Mouse (Mus musculus) layer of hippocampus, postnatal 14 days (tissue): ENCODE results near the gene Kmt2b. TPM values are rescaled to one million over a fixed set of nuclear protein-coding genes. Genes with fewer than 3 reads are reported as not detected.

Experiments used
- DNase-seq, 2 experiments: peaks; one replicate each; pipeline ENCODE4 v3.0.0; 2021 to 2022; ENCODE audit warnings: low spot score in 2 of 2, mixed read lengths in 1 of 2
- total RNA-seq, 2 experiments: library from RNA; stranded (reverse); gene quantifications; 2 replicates each; pipeline ENCODE4 v1.2.3; 2021

Gene Kmt2b
- total RNA-seq, 2 experiments from 2014 or later: 46.1 to 54.4 TPM

DNA sequence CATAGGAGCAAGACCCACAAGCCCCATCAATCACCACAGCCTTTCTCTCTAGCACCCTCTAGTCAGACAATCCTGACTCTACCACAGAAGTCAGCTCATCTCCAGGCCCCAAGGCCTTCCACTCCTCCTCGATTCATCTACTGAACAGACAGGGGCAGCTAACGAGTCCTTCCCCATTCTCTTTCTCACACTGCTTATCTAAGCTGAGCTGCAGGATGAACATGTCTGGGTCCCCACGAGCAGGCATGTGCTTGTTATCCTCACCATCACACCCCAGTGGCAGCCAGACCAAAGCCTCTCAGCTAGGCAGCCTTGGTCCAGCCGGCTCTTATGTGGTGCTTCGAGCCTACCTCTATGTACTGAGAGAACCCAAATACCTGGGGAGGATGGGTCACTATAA is 16.1 kb downstream of the Kmt2b start:
- DNase-seq: no peak

DNA sequence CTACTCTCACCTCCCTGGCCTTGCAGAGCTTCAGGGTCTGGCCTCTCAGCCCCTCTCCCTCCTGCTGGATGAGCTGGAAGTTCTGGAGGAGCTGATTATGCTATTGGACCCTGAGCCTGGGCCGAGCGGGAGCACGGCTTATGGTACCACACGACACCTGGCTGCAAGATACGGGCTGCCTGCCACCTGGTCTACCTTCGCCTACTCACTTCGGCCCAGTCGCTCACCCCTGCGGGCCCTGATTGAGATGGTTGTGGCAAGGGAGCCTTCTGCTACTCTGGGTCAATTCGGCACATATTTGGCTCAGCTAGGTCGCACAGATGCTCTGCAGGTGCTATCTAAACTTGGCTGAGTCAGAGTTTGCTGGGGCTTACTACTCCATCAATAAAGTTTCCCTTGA is 21.0 kb downstream of the Kmt2b start:
- no peak for DNase-seq

DNA sequence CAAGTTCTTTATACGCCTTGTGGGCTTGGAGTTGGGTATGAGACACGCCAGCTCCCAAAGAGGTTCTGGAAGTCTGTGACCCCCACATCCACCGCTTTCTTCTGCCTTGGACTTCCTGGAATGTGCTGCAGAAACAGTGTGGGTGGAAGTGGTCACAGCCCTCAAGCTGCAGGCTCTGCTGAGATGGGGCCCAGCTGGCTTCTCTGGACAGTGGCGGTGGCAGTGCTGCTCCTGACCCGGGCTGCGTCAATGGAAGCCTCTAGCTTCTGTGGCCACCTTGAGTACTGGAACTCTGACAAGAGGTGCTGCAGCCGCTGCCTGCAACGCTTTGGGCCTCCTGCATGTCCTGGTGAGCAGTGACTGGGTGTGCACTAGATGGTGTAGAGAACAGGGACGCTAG is 22.5 kb downstream of the Kmt2b start:
- no peak for DNase-seq

DNA sequence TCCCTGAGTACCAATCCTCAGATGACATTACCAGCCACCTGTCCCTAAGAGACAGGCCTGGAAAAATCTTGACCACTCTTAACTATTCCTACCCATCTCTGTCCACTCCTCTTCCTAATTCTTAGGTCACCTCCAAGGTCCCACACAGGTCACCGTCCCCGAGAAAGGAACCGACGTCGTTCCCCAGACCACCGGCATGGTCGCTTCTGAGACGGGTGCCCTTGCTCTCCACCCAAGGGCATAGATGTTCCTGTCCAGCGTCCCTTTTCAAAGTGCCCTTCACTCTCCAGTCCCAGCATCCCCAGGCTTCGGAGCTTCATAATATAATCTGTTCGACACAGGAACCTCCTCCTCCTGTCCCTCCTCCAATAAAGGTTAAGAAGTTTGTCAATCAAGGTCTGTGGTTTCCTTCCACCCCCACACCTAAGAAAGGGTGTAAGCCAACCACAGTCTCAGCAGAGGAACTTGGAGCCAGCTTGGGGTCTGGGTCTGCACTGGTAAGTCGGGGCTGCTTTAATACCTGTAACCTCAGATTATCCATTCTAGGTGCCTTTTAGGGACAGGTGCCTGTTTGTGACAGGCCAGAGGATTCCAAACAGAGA is 23.5 kb downstream of the Kmt2b start, which contains the start of gene Igflr1:
TSS of gene Igflr1 (plus strand) at position 458 of the 602 bp plus-strand sequence.
- no peak for DNase-seq

DNA sequence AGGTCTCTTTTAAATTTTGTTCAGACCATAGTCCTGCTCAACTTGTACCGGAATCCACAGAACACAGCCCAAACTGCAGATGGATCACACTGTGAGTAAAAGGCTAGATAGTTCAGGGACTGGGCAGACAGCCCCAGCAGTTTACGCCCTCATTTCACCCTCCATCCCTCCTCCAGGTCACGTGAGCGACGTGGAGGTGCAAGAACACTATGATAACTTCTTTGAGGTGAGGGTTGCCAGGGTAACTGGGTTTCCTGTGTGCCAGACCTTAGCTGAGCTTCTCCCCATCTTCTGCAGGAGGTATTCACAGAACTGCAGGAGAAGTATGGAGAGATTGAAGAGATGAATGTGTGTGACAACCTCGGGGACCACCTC is 24.6 kb downstream of the Kmt2b start:
- DNase-seq: no peak

DNA sequence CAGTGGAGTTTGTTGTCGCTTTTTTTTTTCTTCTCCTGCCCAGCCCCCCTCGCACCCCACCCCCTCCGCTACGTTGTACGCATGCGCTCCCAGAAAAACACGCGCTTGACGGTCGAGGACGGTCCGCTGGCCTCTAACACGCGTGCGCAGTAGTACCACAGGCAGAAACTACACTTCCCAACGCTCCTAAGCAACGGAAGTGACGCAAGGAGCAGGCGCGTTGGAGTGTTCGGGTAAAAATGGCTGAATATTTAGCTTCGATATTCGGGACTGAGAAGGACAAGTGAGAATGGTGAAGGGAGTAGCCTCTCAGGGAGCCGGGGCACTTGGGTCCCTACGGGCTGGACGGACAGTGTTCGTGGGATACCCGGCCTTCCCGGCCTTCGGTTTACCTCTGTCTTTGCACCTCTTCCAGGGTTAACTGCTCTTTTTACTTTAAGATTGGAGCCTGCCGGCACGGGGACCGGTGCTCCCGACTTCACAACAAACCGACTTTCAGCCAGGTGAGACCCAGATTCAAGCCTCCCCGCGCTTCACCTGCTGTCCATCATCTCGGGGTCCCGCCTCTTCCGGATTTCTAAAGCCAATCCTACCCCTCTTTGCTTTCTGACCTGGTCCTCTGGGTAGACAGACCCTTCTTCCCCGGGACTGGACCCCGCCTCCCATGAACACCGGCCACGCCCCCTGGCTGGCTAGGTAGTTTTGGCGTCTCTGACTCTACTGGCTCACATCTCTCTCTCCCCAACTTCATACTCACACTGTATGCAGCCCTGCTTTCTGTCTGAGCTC is 25.2 kb downstream of the Kmt2b start, which contains the start of the genes U2af1l4, Gm49396 and Psenen:
TSS of gene U2af1l4 (plus strand) at position 185 of the 789 bp plus-strand sequence.
TSS of gene Gm49396 (plus strand) at position 228 of the 789 bp plus-strand sequence.
TSS of gene Psenen (minus strand) at position 511 of the 789 bp plus-strand sequence.
- DNase-seq: peak; percentile 94 to 99

DNA sequence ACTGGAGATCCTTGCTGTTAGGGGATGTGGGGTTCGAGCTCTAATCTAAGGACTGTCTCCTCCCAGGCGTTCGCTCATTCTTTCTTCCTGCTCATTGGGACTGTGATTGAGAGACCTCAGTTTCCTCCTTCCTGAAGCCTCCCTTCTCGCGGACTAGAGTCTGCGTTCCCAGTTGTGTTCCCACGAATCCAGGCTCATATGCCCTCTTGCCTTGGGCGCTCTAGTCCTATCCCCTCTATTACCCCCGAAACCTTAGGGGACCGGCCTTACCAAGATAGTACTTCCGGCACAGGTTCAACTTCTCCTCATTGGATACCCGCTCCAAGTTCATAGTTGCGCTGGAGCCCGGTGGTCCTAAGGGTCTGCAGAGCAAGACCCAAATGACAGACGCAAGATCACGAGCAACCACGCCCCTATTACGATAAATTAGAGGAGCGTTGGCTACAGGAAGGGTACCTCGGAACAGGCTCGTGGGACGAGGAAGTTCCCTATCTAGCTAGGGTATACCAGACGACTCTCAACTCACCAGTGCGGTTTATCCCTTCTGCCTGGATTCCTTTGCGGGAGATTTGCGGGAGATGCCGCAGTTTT is 25.9 kb downstream of the Kmt2b start:
- no peak for DNase-seq

DNA sequence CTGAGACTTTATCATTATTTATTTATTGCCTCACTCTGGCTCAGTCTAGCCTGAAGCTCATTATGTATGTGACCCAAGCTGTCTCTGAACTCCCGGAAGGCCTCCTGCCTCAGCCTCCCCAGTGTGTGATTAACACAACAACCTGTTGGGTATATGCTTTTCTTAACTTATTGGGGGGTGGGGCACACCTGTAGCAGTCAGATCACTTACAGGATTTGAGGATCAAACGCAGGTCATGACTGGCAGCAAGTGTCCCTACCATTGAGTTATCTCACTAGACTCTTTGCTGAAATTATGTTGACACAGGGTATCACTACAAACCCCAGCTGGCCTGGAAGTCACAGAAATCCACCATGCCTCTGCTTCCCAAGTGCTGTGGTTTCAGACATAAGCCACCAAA is 28.2 kb downstream of the Kmt2b start:
- DNase-seq: no peak

DNA sequence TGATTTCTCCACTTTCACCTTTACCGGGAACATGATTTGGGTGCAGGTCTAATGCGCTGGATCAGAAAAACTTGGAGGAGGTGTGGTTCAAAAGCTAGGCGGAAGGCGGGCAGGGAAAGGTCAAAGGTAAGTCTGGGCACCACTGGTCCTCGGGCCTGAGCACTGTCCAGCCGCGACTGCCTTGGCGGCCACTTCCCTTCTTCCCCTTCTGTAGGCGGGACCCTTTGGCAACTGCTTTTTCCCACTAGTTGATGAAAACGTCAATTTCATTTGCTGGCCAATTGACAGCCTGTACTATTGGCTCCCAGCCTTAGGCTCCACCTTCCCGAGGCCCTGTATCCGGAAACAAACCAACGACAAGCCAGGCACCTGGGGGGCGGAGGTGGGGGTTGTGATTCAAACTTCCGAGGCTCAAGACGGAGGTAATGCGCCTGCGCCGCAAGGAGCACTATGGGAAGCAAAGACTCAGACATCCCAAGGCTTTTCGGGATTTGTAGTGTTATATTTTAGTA is 29.0 kb downstream of the Kmt2b start, which contains the start of gene Lin37:
TSS of gene Lin37 (minus strand) at position 396 of the 512 bp plus-strand sequence.
- peak; percentile 95 to 99 for DNase-seq

DNA sequence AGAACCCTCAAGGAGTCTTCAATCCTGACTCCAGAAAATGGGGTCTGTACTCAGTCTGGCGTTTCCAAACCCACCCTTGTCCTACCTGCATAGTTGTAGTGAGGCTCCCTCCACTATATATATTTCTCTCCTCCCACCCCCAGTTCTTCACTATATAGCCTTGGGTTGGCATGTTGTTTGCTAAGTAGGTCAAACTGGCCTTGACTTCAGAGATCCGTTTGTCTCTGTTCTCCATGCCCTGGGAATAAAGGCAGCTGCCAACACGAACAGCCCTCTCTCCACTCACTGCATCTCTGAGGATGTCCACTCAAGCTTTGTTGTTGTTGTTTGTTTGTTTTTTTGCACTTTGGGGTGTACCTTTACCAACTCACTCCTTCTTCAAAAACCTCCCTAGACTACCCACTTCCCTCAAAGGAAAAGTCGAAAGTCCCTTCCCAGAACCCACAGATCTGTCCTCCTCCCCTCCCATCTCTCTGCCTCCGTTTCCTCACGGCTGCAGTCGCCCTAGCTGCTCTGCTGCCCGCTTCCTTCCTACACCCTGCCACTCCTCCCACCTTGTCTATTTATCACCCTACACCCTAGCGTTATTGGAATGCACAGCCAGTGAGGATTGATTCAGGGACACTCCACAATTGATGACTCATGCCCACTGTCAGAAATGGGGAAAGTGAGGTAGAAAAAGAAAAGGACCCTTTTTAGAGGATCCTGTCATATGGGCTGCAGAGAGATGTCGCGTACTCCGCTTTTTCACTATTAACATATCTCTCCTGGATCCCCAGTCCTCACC is 29.7 kb downstream of the Kmt2b start:
- DNase-seq: no peak

DNA sequence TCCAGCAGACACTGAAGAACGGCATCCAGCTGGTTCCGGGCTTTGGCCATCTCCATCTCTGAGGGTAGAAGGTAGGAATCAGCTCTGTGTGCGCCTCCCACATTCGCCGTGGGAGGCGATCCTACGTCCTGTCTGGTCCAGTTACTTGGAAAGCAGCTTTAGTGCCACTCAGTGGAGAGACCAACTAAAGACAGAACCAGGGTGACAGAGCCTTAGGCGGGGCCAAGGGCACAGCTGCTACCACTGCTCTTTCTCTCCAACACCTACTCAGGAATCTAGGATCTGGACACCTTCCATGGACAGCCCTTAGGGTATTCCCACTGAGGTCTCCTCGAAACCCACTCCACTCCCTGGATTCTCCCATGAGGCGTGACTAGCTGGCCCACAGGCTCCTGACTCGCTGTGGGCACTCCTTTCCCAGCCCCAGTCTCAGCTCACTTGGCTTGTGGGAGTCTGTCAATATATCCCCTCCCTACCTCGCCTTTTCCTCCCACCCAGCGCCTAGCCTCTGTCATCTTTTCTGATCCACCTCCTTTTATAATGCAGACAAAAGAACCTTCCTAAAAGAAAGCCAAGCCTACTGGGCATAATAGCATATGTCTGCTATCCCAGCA is 30.5 kb downstream of the Kmt2b start:
- no peak for DNase-seq

DNA sequence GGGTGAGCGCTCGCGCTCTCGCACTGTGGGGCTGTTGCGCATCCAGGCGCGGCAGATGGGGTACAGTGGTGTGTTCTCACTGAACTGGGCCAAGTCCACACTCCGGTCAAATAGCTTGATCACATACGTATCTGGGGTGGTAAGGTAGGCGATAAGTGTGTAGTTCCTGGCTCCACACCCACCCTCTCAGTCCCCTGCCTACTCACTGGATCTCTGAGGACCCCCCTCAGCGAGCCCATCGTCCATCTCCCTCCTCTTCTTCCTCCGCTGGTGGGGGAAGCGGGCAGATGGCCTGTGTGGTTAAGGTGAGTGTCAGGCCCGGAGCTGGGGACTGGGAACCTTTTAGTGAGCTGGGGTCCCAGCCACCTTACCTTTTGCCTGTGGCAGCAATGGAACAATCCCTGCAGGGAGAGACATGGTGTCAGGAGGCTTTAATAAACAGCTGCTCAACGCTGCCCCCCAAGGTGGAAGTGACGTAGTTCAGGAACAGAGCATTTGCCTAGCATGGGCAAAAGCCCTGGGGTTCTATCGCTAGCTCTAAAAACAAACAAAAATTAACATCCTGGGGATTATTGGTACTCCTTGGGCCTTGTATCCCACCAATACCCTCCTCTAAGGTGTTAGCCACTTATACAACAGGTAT is 31.5 kb downstream of the Kmt2b start:
- DNase-seq: no peak

DNA sequence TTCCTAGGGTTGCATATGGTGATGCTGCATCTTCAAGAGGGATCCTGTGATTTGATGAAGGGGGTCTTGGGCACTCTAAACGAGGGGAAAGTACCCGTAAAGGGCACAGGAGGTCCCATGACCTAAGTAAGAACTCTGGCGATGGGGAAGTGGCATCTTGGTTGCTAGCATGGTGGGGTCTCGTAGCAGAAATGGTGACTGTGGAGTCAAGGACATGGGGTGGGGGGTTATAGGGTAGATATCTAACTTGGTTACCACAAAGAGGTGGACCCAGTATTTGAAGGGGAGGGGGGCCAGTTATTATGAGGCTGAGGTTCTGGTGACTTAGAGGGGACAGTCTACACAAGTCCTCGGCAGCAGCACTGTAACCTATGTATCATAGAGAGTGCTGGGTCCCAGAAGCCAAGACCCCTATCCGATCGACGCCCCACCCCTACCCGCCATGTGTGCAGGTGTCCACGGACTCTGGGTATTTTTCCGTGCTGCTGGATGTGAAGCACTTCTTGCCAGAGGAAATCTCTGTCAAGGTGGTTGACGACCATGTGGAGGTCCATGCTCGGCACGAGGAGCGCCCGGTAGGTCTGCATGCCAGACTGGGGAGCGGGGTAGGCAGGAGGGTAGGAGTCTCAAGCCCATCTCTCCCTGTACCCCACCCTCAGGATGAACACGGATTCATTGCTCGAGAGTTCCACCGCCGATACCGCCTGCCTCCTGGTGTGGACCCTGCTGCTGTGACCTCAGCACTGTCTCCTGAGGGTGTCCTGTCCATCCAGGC is 34.5 kb downstream of the Kmt2b start:
- no peak for DNase-seq

DNA sequence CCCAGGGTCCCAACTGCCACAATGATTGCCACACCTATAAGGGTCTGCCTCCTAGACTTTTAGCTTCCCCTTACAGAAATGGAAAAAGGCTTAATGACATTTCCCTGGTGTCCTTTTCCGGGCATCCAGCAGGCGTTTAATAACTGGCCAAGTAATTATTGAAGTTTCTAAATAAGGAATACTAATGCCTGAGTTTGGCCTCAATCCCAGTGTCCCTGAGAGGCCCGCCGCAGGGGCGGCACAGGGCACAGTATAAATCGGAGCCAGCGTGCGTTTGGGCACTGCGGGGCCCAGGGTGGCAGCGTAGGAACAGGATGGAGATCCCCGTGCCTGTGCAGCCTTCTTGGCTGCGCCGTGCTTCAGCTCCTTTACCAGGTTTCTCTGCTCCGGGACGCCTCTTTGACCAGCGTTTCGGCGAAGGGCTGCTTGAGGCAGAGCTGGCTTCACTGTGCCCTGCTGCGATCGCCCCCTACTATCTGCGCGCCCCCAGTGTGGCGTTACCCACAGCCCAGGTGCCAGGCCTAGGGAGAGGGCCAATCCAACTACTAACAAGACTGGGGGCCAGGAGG is 35.4 kb downstream of the Kmt2b start:
- no peak for DNase-seq

DNA sequence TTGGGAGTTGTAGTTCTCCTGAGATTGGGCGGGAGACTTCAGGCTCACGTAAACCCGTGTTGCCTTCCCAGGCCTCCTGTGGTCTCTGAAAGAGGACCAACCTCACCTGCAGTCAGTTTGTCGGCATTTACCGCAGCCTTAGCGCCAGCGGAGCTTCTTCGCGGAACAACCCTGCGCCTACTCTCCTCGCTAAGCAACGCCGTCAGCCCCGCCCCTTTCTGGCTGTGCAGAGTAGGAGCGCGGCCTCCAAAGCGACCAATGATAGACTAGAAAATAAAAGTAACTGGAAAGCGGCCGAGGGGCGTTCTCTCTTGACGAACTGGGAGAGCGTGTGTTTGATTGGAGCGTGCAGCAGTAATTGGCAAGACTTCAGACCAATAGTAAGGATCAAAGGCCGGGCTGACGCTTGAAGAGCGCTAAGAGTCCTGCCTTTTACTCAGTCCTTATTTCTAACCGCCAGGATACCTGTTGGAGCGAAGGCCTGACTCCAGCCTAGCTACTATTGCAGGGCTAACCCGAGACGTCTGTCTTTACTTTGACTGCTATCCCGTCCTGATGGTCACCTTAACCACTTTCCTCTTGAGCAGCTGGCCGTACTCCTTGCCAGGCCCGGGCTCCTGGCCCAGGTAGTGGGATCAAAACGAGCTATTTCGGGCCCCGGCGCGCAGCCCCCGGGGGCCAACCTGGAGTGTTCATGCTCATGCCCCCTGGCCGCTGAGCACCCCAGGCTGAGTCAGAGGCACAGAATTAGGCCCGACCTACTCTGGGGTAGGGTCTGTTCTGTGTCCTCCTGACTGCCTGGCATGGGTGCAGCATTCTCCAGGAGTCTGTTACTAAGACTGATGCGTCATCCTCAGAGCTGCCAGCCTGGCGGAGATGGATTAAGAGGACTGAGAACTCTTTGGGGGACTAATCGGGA is 36.2 kb downstream of the Kmt2b start, which contains the start of the genes Hspb6 and Proser3:
TSS of gene Hspb6 (plus strand) at position 77 of the 919 bp plus-strand sequence.
TSS of gene Proser3 (minus strand) at position 198 of the 919 bp plus-strand sequence.
- peak; percentile 97 to 99 for DNase-seq

DNA sequence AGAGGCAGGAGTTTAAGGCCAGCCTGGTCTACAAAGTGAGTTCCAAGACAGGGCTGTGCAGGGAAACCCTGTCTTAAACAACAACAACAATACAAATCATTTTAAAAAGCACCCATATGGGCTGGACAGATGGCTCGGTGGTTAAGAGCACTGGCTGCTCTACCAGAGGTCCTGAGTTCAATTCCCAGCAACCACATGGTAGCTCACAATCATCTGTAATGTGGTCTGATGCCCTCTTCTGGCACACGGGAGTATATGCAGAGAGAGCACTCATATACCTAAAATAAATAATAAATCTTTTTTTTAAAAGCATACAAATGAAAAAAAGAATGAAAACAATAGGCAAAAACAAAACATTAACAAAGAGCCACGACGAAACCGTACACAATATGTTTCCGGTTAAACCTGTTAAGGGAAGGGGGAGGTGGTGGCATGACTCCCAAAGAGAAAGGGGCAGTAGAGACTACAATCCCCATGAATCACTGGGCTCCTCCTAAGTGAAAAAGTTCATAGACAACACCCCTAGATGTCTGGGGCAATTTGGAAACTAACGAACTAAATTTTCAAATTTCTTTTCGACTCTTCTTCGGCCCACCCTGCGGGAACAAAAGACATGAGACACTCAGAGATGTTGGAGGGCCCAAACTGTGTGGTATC is 37.0 kb downstream of the Kmt2b start:
- DNase-seq: no peak

DNA sequence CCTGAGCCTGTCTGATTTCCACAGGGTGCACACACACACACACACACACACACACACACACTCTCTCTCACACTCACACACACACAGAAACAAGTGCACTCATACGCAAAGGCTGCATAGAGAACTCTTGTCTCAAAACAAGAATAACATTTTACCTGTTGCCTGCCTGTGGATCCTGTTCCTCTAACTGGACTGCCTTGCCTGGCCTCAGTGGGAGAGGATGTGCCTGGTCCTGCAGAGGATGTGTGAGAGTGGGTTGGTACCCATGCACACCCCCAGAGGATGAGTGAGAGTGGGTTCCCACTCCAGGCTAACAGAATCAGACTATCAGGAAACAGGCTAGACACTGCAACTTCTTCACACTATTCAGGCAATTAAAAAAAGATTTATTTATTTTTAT is 37.9 kb downstream of the Kmt2b start:
- no peak for DNase-seq
